Mouse (Mus musculus) lung, embryonic 16.5 days (tissue): Measurements from ENCODE around the gene Rasgef1b. TPM values are rescaled to one million over a fixed set of nuclear protein-coding genes. Genes with fewer than 3 reads are reported as not detected.

Experiments used
- ATAC-seq: fragments of 200-750 bp; cut with Nextera tagmentation; 2 replicates; pipeline ENCODE4 v1.8.0; 2017; ENCODE audit warnings: low read depth, mild to moderate bottlenecking, moderate library complexity
- H3K27ac ChIP-seq: fragments of 300-500 bp; sonication (generic); 2 replicates; pipeline ENCODE4 v1.5.1; 2014; ENCODE audit warnings: mild to moderate bottlenecking, control low read depth, low read length
- H3K27me3 ChIP-seq: fragments of 300-500 bp; sonication (generic); 2 replicates; pipeline ENCODE4 v1.6.1; 2014; ENCODE audit warnings: low read depth, low read length, mixed read lengths; ENCODE audit not compliant: control insufficient read depth, insufficient read depth
- H3K36me3 ChIP-seq: fragments of 300-500 bp; sonication (generic); 2 replicates; pipeline ENCODE4 v1.6.1; 2014; ENCODE audit warnings: low read length; ENCODE audit not compliant: control insufficient read depth, insufficient read depth
- H3K4me1 ChIP-seq: fragments of 300-500 bp; sonication (generic); replicated peaks from 2 replicates; pipeline ENCODE4 v1.6.1; 2014; ENCODE audit warnings: low read length, mixed read lengths; ENCODE audit not compliant: control insufficient read depth, insufficient read depth
- H3K4me2 ChIP-seq: fragments of 300-500 bp; sonication (generic); 2 replicates; pipeline ENCODE4 v1.6.1; 2014; ENCODE audit warnings: low read depth, low read length, control low read depth
- H3K4me3 ChIP-seq: fragments of 300-500 bp; sonication (generic); 2 replicates; pipeline ENCODE4 v1.5.1; 2014; ENCODE audit warnings: mild to moderate bottlenecking, low read length, control low read depth
- H3K9ac ChIP-seq: fragments of 300-500 bp; sonication (generic); 2 replicates; pipeline ENCODE4 v1.6.1; 2014; ENCODE audit warnings: low read length, control low read depth
- H3K9me3 ChIP-seq: fragments of 300-500 bp; sonication (generic); 2 replicates; pipeline ENCODE4 v1.6.1; 2016; ENCODE audit warnings: low read length; ENCODE audit not compliant: control insufficient read depth
- WGBS: fragments of 180-500 bp; shearing (Covaris S2); extraction: QIAGEN DNeasy Blood & Tissue Kit; methylation state at CpG from one replicate; pipeline ENCODE4 v1.1.7; 2014; 5-methylcytosine and 5-hydroxymethylcytosine counted together
- polyA plus RNA-seq: library from polyadenylated mRNA; unstranded; fragments of >200 nt; fragmentation: Nextera tagmentation; extraction: Ambion mirVana; gene quantifications from 2 replicates; pipeline ENCODE4 v1.2.1, GENCODE M21; 2015

Gene Rasgef1b
- polyA plus RNA-seq, 1 experiment from 2014 or later, result 17.3 TPM

- H3K27me3 ChIP-seq, result no peaks in the 10 kb centered on the region
- H3K36me3 ChIP-seq, result no peaks in the 10 kb centered on the region
- WGBS, result 83% methylated on average over 2 of the region's 2 CpGs
- no peak overlapping the region for H3K4me3 ChIP-seq
- H3K4me2 ChIP-seq, result no peak overlapping the region
- H3K4me1 ChIP-seq, result peaks cover 9% of the 10 kb centered on the region
- no peak overlapping the region for H3K9ac ChIP-seq
- no peaks in the 10 kb centered on the region for H3K9me3 ChIP-seq
- H3K27ac ChIP-seq, result no peak overlapping the region
- ATAC-seq, result no peak
Observed at GRCm38 (mm10) chr5:99381639-99382038, 347.2 kb downstream of the Rasgef1b start.

GRCm38 (mm10) chr5:99380882-99381281 is 348.0 kb downstream of the Rasgef1b start:
- no peaks in the 10 kb centered on the region for H3K9me3 ChIP-seq
- H3K9ac ChIP-seq, result no peak overlapping the region
- WGBS, result 91% methylated on average over 9 of the region's 9 CpGs
- no peaks in the 10 kb centered on the region for H3K27me3 ChIP-seq
- H3K36me3 ChIP-seq, result no peaks in the 10 kb centered on the region
- H3K4me2 ChIP-seq, result no peak overlapping the region
- H3K4me1 ChIP-seq, result peaks cover 9% of the 10 kb centered on the region
- no peak overlapping the region for H3K4me3 ChIP-seq
- ATAC-seq, result no peak
- H3K27ac ChIP-seq, result no peak overlapping the region

DNA sequence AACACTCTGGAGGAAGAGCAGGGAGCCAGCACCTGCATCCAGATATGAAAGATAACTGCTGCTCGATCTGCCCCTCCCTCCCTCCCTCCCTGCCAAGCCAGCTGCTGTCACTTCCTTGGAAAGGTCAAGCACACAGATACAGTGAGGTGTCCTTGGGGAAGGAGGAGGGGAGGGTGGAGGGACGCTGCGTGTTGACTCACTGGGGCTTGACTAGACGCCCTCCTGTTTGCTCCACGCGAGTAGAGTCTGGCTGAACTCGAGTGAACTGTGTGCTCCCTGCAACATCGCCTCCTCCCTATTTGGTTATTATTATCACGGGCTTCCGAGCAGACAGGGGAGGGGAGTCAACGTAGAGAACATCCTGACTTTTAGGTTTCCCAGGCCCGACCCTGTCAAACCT is 348.7 kb downstream of the Rasgef1b start:
- H3K27me3 ChIP-seq, result no peaks in the 10 kb centered on the region
- H3K4me1 ChIP-seq, result peaks cover 9% of the 10 kb centered on the region
- H3K27ac ChIP-seq, result no peak overlapping the region
- H3K4me3 ChIP-seq, result no peak overlapping the region
- H3K9me3 ChIP-seq, result no peaks in the 10 kb centered on the region
- 15% methylated on average over 12 of the region's 12 CpGs for WGBS
- peak; percentile 38; the same call in 1 of the 2 replicates for ATAC-seq
- H3K4me2 ChIP-seq, result 0 out of 2 replicates have a peak overlapping the region, but pooled peaks have one; percentile 7
- no peaks in the 10 kb centered on the region for H3K36me3 ChIP-seq
- no peak overlapping the region for H3K9ac ChIP-seq

GRCm38 (mm10) chr5:99378437-99379226 is 350.2 kb downstream of the Rasgef1b start:
- H3K4me1 ChIP-seq, result peaks cover 9% of the 10 kb centered on the region
- no peak for ATAC-seq
- H3K36me3 ChIP-seq, result no peaks in the 10 kb centered on the region
- no peak overlapping the region for H3K27ac ChIP-seq
- no peak overlapping the region for H3K4me2 ChIP-seq
- H3K27me3 ChIP-seq, result no peaks in the 10 kb centered on the region
- no peaks in the 10 kb centered on the region for H3K9me3 ChIP-seq
- H3K9ac ChIP-seq, result no peak overlapping the region
- no peak overlapping the region for H3K4me3 ChIP-seq
- 67% methylated on average over 11 of the region's 11 CpGs for WGBS

- no peaks in the 10 kb centered on the region for H3K27me3 ChIP-seq
- WGBS, result 41% methylated on average over 7 of the region's 7 CpGs
- H3K27ac ChIP-seq, result no peak overlapping the region
- H3K36me3 ChIP-seq, result no peaks in the 10 kb centered on the region
- H3K9me3 ChIP-seq, result no peaks in the 10 kb centered on the region
- H3K4me2 ChIP-seq, result no peak overlapping the region
- peaks cover 9% of the 10 kb centered on the region for H3K4me1 ChIP-seq
- H3K9ac ChIP-seq, result no peak overlapping the region
- no peak overlapping the region for H3K4me3 ChIP-seq
- 0 out of 2 replicates have a peak, but pooled peaks have one; percentile 41 for ATAC-seq
Observed at GRCm38 (mm10) chr5:99375725-99376124, 353.1 kb downstream of the Rasgef1b start.

GRCm38 (mm10) chr5:99374460-99374859 is 354.4 kb downstream of the Rasgef1b start:
- no peak overlapping the region for H3K9ac ChIP-seq

DNA sequence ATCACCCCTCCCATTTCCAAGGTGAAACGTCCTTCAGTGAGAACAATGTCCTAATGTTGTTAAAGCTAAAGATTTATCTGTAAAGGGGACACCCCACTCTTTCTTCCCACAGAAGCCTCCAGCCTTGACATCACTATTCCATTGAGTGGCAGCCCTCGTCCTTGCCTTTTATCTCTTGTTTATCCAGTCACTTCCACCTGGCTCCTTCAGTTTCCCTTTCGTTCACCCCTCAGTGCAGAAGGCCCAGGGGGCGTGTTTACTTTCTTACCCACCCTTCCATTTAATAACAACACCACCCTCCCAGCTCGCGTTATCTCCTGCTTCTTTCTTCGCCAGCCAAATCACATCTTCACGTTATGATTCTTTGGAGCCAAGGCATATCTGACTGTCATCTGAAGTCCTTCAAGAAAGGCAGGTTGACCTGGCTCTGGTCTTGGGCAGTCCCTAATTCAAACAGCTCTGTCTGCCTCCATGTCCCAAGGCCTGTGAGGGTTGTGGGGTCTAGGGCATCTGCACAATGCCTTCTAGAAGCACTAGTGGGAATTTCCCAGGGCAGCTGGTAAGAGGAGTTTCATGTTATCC is 355.2 kb downstream of the Rasgef1b start:
- H3K9ac ChIP-seq, result no peak overlapping the region
- H3K4me2 ChIP-seq, result no peak overlapping the region
- H3K36me3 ChIP-seq, result no peaks in the 10 kb centered on the region
- H3K4me3 ChIP-seq, result no peak overlapping the region
- 34% methylated on average over 8 of the region's 8 CpGs for WGBS
- H3K27ac ChIP-seq, result no peak overlapping the region
- H3K4me1 ChIP-seq, result no peaks in the 10 kb centered on the region
- no peak for ATAC-seq
- H3K9me3 ChIP-seq, result no peaks in the 10 kb centered on the region
- no peaks in the 10 kb centered on the region for H3K27me3 ChIP-seq

More at GRCm38 (mm10) chr5:99374460-99374859, 354.4 kb downstream of the Rasgef1b start:
- Histone ChIP-seq H3K9me3 (no peaks in the 10 kb centered on the region), H3K27ac (no peak overlapping the region), H3K27me3 (no peaks in the 10 kb centered on the region), H3K4me3 (no peak overlapping the region), H3K4me1 (peaks cover 3% of the 10 kb centered on the region; the same call in 1 of the 2 replicates), H3K36me3 (no peaks in the 10 kb centered on the region), H3K4me2 (no peak overlapping the region)
- WGBS, result 92% methylated on average over 6 of the region's 6 CpGs
- no peak for ATAC-seq

DNA sequence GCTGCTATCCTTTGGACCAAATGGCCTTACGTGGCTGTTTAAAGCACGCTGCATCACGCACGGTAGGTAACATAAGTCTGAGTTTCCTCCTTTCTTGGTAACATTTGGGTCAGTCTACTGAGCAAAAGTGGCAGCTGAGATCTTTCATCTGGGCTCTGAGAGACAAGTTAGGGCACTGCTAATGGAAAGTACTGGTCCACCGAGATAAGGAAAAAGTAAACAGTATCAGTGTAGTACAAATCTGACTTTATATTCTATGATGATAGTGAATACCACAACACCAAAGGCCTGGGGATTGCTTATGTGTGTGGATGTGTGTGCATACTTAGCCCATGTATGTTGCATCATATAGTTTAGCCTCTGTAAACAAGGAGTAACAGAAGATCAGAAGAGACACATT is 358.2 kb downstream of the Rasgef1b start:
- no peak for ATAC-seq
- no peaks in the 10 kb centered on the region for H3K9me3 ChIP-seq
- WGBS, result 34% methylated on average over 5 of the region's 5 CpGs
- no peaks in the 10 kb centered on the region for H3K36me3 ChIP-seq
- H3K27ac ChIP-seq, result no peak overlapping the region
- H3K4me1 ChIP-seq, result no peaks in the 10 kb centered on the region
- no peak overlapping the region for H3K4me2 ChIP-seq
- H3K27me3 ChIP-seq, result no peaks in the 10 kb centered on the region
- H3K4me3 ChIP-seq, result no peak overlapping the region
- no peak overlapping the region for H3K9ac ChIP-seq

- 84% methylated on average over 6 of the region's 6 CpGs for WGBS
- H3K27me3 ChIP-seq, result no peaks in the 10 kb centered on the region
- no peaks in the 10 kb centered on the region for H3K4me1 ChIP-seq
- ATAC-seq, result no peak
- H3K27ac ChIP-seq, result no peak overlapping the region
- no peaks in the 10 kb centered on the region for H3K36me3 ChIP-seq
- H3K9ac ChIP-seq, result no peak overlapping the region
- H3K4me2 ChIP-seq, result no peak overlapping the region
- no peaks in the 10 kb centered on the region for H3K9me3 ChIP-seq
- H3K4me3 ChIP-seq, result no peak overlapping the region
Observed at GRCm38 (mm10) chr5:99369256-99369655, 359.6 kb downstream of the Rasgef1b start.
